Mouse (Mus musculus) embryo, embryonic 11 days (tissue): Measurements from ENCODE around the gene Strada.
A peak's percentile ranks its signal among the peaks of the same experiment; 100 is the strongest.
"Not testable (repeated sequence)": the region's sequence is repeated elsewhere in the genome, so short reads cannot be mapped to it uniquely, and the experiment has no call there.

Source experiments
- DNase-seq: peaks from one replicate; pipeline ENCODE4 v3.0.0-alpha.2; 2015

Gene Strada

DNA sequence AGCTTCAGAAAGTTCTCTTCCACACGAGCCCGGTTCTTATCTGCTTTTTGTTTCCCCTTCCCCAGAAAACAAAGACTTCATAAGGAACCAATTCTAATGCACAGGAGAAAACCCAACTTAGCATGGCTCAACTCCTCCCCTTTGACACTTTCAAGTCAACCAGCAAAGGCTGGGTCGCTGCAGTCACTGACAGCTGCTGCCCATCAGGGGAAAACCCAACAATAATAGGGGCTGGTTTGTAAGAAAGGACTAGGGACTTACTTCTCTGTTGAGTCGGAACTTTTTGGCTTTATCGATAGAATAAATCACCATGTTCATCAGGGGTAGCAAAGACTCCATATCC, at the start of gene Strada:
Gene Strada, minus strand, starts transcription at position 46 of the 343 bp plus-strand sequence.
- DNase-seq, result no peak

DNA sequence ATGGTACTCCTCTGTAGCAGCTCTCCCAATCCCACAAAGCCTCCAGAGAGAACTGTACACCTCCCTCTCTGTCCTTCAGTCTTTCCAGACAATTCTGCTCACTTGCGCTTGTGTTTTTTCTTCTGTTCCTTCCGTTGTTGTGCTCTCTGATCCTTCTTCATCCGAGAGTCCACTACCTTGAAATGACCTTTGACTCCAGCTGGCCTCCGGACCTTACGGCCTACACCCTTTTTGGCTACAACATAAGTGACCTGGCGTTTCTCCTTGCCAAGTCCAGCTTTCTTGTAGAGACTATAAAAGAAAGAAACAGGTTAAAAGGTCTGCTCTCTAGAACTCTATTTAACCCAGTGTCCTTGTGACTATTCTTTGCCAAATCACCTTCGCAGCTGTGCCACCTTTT, 47.4 kb upstream of the Strada start:
- no peak for DNase-seq

DNA sequence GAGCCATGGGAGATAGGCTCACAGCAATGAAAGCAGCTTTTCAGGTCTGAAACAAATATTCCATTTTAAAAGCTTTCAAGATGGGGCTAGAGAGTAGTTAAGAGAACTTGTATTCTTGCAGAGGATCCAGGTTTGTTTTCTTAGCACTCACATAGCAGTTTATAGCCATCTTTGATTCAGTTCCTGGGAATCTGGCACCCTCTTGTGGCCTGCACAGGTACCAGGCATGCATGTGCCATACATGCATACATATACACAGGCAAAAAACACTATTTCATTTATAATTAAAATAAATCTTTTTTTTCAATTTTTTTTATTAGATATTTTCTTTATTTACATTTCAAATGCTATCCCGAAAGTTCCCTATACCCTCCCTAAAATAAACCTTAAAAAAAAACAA, 44.9 kb upstream of the Strada start:
- DNase-seq, result peak; percentile 26

DNA sequence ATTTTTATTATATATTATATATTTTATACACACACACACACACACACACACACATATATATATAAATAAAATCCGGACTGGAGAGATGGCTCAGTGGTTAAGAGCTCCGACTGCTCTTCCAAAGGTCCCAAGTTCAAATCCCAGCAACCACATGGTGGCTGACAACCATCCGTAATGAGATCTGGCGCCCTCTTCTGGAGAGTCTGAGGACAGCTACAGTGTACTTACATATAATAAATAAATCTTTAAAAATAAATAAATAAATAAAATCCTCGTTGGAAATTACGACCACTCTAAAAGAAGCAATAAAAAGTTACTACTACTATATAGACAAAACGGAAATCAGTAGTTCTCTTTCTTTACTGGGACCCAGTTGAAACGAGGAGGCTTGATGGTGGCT, 32.0 kb upstream of the Strada start:
- DNase-seq, result not testable (repeated sequence)

DNA sequence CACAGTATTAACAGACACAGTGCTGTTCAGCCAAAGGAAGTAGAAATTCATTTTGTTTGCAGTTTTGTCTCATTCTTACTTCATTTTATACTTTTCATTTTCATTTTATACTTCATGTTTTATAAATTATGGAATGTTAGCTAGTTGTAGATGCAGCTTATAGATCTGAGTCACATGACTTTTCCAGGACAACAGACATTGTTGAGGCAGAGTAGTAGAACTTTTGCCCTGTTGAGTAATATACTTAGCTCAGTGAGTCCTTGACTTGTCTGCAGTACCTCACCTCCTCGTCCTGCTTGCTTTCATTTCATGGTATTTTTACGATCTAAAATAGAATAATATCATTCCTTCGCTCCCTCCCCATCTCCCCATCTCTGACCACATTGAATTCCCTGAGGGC, 18.6 kb upstream of the Strada start:
- DNase-seq, result no peak

DNA sequence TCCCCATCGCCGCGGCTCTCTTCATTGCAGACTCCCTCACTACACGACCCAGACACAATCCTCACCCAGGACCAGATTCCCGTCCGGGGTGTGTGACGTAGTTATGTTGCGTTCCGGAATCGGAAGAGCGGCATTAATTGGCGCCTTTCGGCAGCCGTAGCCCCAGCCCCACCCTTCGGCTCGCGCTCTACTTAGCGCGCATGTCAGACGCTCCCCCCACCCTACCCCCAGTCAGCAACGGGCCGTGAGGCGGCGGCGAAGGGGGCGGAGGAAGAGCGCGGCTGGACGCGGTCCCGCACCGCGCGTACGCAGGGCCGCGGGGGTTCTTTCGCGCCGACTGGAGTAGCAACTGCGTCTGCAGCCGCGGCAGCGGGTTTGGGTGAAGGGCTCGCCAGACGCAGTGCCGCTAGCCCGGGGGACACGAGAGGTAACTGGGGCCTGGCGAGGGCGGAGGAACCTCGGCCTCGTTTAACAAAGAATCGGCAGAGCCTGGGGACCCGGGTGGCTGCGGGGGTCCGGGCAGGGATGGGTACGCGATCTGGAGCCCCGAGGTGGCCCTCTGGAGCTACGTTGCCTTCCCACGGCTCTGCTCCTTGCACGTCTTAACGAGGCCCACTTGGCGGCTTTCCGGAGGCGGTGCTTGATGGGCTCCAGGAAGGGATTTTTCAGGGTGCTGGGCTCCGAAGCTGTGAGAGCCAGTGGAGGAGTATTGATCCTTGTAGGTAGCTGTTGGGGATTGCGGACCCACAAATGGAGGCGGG, 14.9 kb upstream of the Strada start, which contains the start of gene Ddx42:
Gene Ddx42, plus strand, starts transcription at position 197 of the 761 bp plus-strand sequence.
- peak; percentile 97 for DNase-seq

DNA sequence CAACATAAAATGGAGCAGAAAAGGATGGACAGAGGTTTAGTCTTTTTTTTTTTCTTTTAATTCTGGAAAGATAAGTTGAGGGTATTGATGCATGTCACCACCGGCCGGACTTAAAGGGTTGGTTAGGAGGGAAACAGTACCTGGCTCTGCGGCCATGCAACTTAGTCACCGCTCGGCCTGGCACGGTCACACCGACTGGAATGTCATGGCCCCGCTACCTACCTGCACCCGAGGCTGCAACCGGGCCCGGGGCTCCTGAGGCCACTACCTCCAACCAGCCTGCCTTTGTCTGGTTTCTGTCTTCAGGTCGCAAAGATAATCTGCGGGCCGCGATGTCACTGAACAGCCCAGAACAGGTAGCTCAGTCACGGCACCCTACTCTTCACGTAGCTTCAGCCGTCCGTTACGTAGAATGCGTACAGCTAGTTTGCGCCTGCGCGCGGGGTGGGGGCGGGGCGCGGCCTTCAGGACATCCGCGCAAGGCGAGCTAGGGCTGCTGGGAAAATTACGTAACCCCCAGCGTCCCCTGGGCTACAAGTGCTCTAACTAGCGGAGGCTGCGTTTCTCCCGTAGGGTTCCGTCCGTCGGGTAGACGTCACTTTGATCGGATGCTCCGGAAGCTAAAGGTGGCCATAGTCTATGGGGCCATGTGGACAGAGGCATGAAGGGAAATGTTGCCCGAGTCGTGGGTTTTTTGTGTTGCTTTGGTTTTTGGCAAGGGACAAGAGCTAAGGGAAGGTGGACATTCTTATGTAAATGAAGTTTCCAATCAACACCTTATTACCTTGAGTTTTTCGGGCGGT, 14.2 kb upstream of the Strada start, which contains the start of gene Ccdc47:
Gene Ccdc47, minus strand, starts transcription at position 418 of the 803 bp plus-strand sequence.
- peak; percentile 99 for DNase-seq

DNA sequence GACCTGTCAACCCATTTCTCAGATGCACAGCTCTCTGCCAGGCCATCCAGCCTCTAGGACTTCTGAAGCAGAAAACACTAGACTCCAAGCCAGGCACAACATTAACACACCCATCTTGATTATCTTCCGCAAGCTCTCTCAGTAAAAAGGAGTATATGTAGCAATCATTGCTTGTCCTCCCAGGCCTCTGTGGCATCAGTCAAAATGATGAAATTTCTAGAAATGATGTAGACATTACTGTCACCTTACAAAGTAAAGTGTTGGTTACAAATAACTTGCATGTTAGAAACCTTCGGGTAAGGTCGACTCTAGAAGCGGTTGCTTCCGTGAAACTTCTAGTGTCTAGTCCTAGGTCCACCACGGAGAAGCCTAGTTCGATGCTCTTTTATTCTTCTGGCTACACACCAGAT, 13.5 kb upstream of the Strada start:
- DNase-seq, result no peak

DNA sequence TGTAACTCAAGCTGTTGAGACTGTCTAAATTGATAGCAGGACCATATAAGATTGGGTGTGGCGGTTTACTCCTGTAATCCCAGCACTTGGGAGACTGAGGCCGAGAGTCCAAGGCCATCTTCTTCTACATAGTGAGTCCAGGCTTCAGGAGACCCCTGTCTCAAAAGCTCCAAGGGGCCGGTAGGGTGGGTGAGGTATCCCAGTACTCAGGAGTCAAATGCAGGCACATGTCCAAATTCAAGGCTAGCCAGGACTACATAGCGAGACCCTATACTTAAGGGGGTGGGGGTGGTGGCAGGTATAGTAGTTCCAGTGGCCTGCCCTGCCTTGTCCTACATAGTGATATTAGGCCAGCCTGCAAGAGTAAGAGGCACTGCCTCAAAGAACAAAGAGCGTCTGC, 12.9 kb upstream of the Strada start:
- no peak for DNase-seq

DNA sequence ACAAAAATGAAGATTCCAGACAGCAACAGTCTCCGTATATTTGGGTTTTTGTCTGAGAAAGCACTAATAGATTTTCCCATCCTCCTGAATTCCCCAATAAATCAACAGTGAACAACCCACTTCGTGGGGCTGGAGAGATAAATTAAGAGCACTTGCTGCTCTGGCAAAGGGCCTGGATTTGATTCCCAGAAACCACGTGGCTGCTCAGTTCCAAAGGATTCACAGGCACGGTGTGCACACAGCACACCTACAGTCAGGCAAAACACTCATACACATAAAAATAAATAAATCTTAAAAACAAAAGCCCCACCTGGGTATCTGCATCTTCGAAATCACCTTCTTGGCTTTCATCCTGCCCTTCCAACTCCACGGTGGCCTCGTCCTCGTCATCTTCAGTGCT, 10.8 kb upstream of the Strada start:
- DNase-seq, result no peak

DNA sequence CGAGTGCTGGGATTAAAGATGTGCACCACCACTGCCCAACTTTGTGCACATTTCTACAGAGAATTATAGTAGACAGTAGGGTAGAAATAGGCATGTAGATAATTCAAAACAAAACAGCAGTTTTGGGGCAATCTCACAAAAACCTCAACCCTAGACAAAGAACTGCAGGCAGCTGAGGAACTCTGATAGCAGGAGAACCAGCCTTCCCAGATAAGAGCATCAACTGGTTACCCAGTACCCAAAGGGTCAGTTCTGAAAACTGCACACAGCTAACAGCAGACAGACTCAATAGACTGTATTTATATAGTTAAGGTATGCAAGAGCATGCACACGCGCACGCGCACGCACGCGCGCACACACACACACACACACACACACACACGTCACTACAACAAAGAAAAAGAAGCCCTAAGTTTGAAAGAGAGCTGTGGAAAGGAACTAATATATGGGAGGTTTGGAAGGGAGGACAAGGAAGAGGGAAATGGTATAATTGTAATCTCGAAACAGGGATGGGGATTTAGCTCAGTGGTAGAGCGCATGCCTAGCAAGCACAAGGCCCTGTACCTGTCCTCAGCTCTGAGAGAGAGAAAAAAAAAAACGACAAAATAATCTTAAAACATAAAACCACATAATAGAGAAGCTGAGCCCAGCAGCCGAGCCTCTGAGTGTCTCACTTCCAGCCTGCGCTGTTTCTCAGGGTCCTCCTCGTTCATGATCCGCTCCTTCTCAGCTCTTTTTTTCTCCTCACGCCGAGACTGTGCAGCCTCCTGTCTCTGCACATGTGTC, 438 bp downstream of the Strada start:
- DNase-seq, result no peak

DNA sequence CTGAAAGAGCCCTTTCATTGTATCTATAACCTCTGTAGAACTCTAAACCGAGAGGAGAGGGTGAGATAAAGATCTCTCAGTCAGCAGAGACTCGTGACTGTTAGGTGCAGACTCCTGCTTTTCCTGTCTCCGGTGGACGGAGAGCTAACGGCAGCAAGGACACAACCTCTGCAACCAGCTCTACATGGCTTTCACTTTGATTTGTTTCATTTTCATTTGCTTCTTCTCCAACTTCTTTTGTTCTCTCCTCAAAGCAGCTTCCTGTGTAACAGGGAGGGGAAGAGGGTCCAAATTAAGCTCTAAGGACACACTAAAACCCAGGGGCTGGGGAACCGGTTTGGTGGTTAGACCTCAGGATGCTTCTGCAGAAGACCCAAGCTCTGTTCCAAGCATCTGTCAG, 1.2 kb downstream of the Strada start:
- no peak for DNase-seq

DNA sequence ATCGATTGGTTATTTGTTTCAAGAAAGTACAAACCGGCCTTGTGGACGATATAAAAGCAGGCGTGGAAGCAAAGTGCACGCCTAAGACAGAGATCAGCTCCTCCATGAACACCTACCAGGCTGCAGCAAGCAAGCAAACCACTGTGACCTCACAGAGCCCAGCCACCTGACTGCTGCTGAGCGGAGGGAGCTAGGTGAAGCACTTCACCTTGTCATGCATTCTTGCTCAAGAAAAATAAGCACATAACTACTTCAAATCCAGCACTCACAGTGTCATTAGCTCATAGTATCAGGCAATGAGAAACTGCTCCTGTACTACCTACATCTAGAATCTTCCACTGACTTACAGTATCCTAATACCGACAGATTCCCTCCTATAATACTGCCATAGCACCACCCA, 2.0 kb downstream of the Strada start:
- DNase-seq, result not testable (repeated sequence)

DNA sequence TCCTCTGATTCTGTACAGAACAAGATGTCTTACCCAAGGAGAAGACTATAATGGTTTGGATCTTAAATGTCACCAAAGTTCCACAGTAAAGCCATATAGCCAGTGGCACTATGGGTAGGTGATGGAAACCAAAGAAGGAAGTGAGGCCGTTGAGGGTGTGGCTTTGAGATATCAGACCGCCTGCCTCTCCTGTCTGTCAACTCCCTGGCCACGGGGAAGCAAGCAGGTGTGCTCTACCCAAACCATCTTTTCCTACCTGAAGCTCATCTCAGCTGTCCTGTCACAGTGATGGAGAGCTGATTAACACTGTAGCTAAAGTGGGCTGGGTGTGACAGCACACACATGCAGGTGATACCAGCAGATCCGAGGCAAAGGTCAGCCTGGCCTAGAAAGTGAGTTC, 3.7 kb downstream of the Strada start:
- DNase-seq, result no peak

DNA sequence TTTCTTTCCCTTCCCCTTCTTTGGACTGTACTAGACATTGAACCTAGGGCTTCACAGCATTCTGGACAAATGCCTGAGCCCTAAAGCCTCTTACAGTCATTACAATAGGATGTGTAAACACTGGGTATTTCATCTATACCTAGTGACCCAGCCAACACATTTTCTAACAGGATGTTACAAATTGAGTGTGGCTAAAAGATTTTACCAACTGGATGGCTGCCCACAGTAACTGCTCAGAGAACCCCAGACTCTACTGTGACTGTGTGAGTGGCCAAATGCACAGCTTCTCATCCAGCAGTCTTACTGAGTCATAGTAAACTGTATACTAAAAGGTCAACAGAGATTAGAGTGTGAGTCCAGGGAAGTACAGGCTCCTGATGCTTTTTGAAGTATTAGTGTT, 6.6 kb downstream of the Strada start:
- no peak for DNase-seq

DNA sequence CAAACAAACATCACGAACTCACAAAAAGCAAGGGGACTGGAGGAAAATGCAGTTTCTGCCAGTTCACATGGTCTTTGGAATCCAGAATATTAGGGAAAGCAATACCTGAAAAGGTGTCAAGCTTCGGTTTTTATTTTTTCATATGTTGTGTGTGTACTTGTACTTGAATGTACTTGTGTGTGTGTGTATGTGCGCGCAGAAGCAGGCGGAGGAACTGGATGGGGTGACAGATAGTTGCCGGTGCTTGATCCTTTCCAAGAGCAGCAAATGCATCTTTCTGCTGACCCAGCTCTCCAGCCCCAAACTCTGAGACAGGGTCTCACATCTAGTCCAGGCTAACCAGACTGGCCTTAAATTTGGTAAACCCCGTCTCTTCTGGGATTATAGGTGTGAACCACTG, 7.1 kb downstream of the Strada start:
- no peak for DNase-seq

DNA sequence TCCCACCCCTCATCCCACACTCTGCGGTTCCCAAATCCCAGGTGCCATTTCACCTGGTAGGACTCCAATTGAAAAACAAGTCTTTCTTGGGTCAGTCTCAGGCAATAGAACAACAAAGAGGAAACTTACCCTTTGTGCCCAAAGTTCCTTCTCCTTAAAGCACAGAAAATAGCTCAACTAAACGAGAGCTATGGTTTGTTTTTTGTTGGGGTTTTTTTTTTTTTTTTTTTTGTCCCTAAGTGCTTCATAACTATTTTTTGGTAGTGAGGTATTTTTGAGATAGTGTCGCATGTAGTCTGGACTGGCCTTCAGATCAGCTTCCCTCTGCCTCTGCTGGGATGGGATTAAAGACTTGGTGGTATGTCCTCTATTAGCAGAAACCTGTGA, 7.8 kb downstream of the Strada start:
- no peak for DNase-seq

DNA sequence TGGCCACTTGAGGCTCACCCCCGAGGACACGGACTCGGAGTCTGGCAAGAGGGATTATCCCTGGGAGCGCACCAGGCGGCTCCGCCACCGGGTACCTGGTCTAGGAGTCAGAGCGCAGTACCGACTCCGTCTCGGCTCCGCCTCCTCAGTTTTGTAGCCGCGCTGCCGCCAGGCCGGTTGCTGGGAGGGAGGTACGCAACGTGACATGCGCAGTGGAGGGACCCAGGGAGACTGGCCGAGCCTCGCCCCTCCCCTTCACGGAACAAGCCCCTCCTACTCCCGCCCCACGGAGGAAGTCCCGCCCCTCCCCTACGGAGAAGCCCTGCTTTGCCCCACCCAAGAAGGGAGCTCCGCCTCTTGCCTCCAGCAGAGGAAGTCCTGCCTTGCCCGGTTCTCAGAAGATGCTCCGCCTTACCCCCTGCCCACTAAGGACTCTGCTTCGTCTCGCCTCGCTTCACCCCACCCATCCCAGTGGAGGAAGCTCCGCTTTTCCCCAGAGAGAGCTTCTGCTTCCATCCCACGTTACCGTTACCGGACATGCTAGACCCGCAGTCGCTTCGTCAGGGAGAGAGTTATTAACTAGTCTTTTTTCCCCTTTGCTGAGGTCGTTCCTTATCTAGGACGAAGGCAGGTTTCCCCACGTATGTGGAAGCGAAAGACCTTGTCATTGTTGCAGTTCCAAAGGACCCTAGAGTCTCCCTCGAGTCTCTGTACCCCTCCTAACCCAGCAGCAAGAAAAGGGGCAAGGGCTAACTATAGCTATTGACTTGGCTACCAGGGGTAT, 8.4 kb downstream of the Strada start:
- DNase-seq, result peak; percentile 98

DNA sequence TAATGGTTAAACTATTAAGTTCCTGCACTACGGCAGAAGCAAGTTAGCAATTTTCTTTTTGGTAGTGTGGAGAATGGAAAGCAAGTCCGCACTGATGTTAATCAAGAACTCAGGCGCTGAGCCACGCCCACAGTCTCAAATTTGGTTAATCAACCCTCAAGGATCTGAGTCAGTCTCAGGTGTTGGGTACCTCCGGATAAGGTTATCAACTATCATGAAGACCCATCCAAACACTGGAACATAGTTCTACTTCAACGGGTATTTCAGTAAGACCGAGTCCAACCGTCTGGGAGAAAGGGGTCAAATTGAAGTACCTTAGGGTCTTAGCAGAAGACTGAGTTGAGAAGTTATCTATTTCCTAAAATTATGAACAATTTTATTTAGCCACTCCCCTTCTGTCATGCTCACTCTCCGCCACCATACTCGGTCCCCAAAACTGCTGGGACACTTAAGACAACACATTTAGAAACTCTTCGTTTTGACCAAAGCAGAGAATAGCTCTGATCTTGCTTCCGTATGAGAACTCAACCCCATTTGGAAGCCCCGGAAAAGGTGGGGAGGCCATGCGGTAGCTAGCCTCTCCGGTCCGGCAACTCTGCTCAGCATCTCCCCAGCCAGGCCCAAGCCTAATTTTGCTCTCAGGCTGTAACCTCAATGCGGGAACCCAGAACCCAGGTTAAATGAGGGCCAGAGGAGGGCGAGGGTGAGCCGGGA, 9.2 kb downstream of the Strada start:
- no peak for DNase-seq

DNA sequence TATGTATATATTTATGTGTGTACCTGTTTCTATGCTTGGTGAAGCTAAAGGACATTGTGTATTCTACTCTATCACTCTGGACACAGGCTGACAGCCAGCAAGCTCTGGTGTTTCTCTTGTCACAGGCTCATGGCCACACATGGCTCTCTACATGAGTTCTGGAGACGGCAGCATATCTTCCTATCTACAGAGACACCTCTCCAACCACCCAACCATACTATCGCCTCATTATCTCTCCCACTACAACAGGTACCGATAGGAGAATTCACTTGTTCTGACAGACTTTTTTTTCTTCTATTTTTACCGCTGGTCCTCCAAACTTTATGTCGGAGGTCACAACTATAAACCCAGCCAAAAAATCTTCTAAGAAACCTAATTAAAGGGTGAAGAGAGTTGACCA, 9.7 kb downstream of the Strada start:
- no peak for DNase-seq

DNA sequence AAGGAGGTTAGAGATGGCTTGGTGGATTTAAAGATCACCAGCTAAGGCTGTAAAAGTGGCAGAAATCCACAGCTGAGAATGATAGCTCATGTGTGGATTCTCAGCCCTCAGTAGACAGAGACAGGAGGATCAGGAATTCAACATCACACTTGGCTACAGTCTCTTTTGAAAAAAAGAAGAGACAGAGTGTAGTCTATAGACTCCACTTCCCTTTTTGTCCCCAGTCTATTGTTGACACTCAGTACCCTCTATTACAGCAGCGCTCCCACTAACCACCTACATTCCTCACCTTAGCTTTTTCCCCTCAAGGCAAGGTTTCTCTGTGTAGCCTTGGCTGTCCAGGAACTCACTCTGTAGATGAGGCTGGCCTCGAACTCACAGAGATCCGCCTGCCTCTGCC, 10.3 kb downstream of the Strada start:
- no peak for DNase-seq

DNA sequence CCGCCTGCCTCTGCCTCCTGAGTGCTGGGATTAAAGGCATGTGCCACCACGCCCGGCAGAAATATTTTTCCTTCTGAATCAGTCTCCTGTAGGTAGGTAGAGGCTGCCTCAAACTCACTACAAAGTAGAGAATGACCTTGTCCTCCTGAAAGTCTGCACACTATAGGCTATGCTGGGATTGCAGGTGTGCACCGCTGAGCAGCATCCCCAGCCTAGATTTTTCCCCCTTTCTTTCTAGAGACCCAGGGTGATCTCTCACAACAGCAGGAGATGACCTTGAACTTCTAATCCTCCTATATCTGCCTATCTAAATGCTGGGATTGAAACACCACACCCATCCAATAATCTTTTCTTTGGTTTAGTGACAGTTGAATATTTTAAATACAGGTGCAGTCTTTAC, 14.6 kb downstream of the Strada start:
- no peak for DNase-seq
